Mouse (Mus musculus): ENCODE measurements around the gene Eif4g3. TPM values are rescaled to one million over a fixed set of nuclear protein-coding genes. Genes with fewer than 3 reads are reported as not detected.

The Eif4g3 gene
- polyA plus RNA-seq, 1 experiment from 2014 or later = 41.9 TPM

GRCm38 (mm10) chr4:138104967-138105366 is 112.1 kb downstream of the Eif4g3 start:
- 0 out of 2 replicates have a peak, but pooled peaks cover 3% of the 10 kb centered on the region for H3K4me1 ChIP-seq
- H3K27ac ChIP-seq (replicated peaks) = no peak overlapping the region
- WGBS = 95% methylated on average over 3 of the region's 3 CpGs
- no peak for DNase-seq (ENCODE audit: low spot score)
- H3K36me3 ChIP-seq (replicated peaks) = peaks cover 100% of the 10 kb centered on the region
- no peak overlapping the region for H3K4me3 ChIP-seq
- no peaks in the 10 kb centered on the region for H3K9me3 ChIP-seq
- no peaks in the 10 kb centered on the region for H3K27me3 ChIP-seq (replicated peaks; ENCODE audit: low read depth, poor library complexity, severe bottlenecking)

- WGBS = 91% methylated on average over 7 of the region's 7 CpGs
- Histone ChIP-seq H3K36me3 (replicated peaks) (peaks cover 97% of the 10 kb centered on the region), H3K4me1 (0 out of 2 replicates have a peak, but pooled peaks cover 5% of the 10 kb centered on the region), H3K27me3 (replicated peaks; ENCODE audit: low read depth, poor library complexity, severe bottlenecking) (no peaks in the 10 kb centered on the region), H3K9me3 (no peaks in the 10 kb centered on the region), H3K4me3 (no peak overlapping the region), H3K27ac (replicated peaks) (no peak overlapping the region)
- peak; percentile 42 for DNase-seq (ENCODE audit: low spot score)
These were observed 114.9 kb downstream of the Eif4g3 start for GRCm38 (mm10) chr4:138107441-138108409.

GRCm38 (mm10) chr4:138108541-138108940 is 115.7 kb downstream of the Eif4g3 start:
- Histone ChIP-seq H3K36me3 (replicated peaks) (peaks cover 96% of the 10 kb centered on the region), H3K27ac (replicated peaks) (no peak overlapping the region), H3K27me3 (replicated peaks; ENCODE audit: low read depth, poor library complexity, severe bottlenecking) (no peaks in the 10 kb centered on the region), H3K4me3 (no peak overlapping the region), H3K4me1 (0 out of 2 replicates have a peak, but pooled peaks cover 5% of the 10 kb centered on the region), H3K9me3 (no peaks in the 10 kb centered on the region)
- 80% methylated on average over 2 of the region's 2 CpGs for WGBS
- no peak for DNase-seq (ENCODE audit: low spot score)

GRCm38 (mm10) chr4:138109332-138109731 is 116.5 kb downstream of the Eif4g3 start:
- no peak overlapping the region for H3K27ac ChIP-seq (replicated peaks)
- peaks cover 96% of the 10 kb centered on the region for H3K36me3 ChIP-seq (replicated peaks)
- H3K4me1 ChIP-seq = 0 out of 2 replicates have a peak, but pooled peaks cover 5% of the 10 kb centered on the region
- no peak for DNase-seq (ENCODE audit: low spot score)
- no peak overlapping the region for H3K4me3 ChIP-seq
- WGBS = 58% methylated on average over 3 of the region's 3 CpGs
- H3K27me3 ChIP-seq (replicated peaks; ENCODE audit: low read depth, poor library complexity, severe bottlenecking) = no peaks in the 10 kb centered on the region
- no peaks in the 10 kb centered on the region for H3K9me3 ChIP-seq

- H3K4me3 ChIP-seq = no peak overlapping the region
- WGBS = 77% methylated on average over 5 of the region's 5 CpGs
- peaks cover 96% of the 10 kb centered on the region for H3K36me3 ChIP-seq (replicated peaks)
- no peak overlapping the region for H3K27ac ChIP-seq (replicated peaks)
- no peaks in the 10 kb centered on the region for H3K9me3 ChIP-seq
- H3K27me3 ChIP-seq (replicated peaks; ENCODE audit: low read depth, poor library complexity, severe bottlenecking) = no peaks in the 10 kb centered on the region
- 0 out of 2 replicates have a peak, but pooled peaks cover 5% of the 10 kb centered on the region for H3K4me1 ChIP-seq
- no peak for DNase-seq (ENCODE audit: low spot score)
These were observed 119.0 kb downstream of the Eif4g3 start for GRCm38 (mm10) chr4:138111858-138112257.

GRCm38 (mm10) chr4:138119740-138120139 is 126.9 kb downstream of the Eif4g3 start:
- H3K9me3 ChIP-seq = no peaks in the 10 kb centered on the region
- 72% methylated on average over 10 of the region's 10 CpGs for WGBS
- peaks cover 85% of the 10 kb centered on the region for H3K36me3 ChIP-seq (replicated peaks)
- no peak overlapping the region for H3K27ac ChIP-seq (replicated peaks)
- H3K27me3 ChIP-seq (replicated peaks; ENCODE audit: low read depth, poor library complexity, severe bottlenecking) = no peaks in the 10 kb centered on the region
- no peaks in the 10 kb centered on the region for H3K4me1 ChIP-seq
- no peak for DNase-seq (ENCODE audit: low spot score)
- no peak overlapping the region for H3K4me3 ChIP-seq

GRCm38 (mm10) chr4:138124046-138124445 is 131.2 kb downstream of the Eif4g3 start:
- no peak overlapping the region for H3K27ac ChIP-seq (replicated peaks)
- WGBS = 88% methylated on average over 7 of the region's 7 CpGs
- no peaks in the 10 kb centered on the region for H3K9me3 ChIP-seq
- H3K36me3 ChIP-seq (replicated peaks) = peaks cover 86% of the 10 kb centered on the region
- H3K4me3 ChIP-seq = no peak overlapping the region
- DNase-seq (ENCODE audit: low spot score) = no peak
- no peaks in the 10 kb centered on the region for H3K27me3 ChIP-seq (replicated peaks; ENCODE audit: low read depth, poor library complexity, severe bottlenecking)
- H3K4me1 ChIP-seq = no peaks in the 10 kb centered on the region

- H3K4me1 ChIP-seq = no peaks in the 10 kb centered on the region
- H3K36me3 ChIP-seq (replicated peaks) = peaks cover 93% of the 10 kb centered on the region
- no peak overlapping the region for H3K27ac ChIP-seq (replicated peaks)
- no peaks in the 10 kb centered on the region for H3K9me3 ChIP-seq
- 94% methylated on average over 5 of the region's 5 CpGs for WGBS
- H3K4me3 ChIP-seq = no peak overlapping the region
- DNase-seq (ENCODE audit: low spot score) = no peak
- H3K27me3 ChIP-seq (replicated peaks; ENCODE audit: low read depth, poor library complexity, severe bottlenecking) = no peaks in the 10 kb centered on the region
These were observed 134.5 kb downstream of the Eif4g3 start for GRCm38 (mm10) chr4:138127371-138127770.

GRCm38 (mm10) chr4:138127781-138128180 is 135.0 kb downstream of the Eif4g3 start:
- DNase-seq (ENCODE audit: low spot score) = no peak

GRCm38 (mm10) chr4:138130149-138130548 is 137.3 kb downstream of the Eif4g3 start:
- DNase-seq (ENCODE audit: low spot score) = no peak
- H3K4me1 ChIP-seq = no peaks in the 10 kb centered on the region
- 84% methylated on average over 2 of the region's 2 CpGs for WGBS
- H3K27me3 ChIP-seq (replicated peaks; ENCODE audit: low read depth, poor library complexity, severe bottlenecking) = no peaks in the 10 kb centered on the region
- peaks cover 96% of the 10 kb centered on the region for H3K36me3 ChIP-seq (replicated peaks)
- H3K9me3 ChIP-seq = no peaks in the 10 kb centered on the region
- no peak overlapping the region for H3K4me3 ChIP-seq
- no peak overlapping the region for H3K27ac ChIP-seq (replicated peaks)

More at GRCm38 (mm10) chr4:138127781-138128180, 135.0 kb downstream of the Eif4g3 start:
- Histone ChIP-seq H3K36me3 (replicated peaks) (peaks cover 96% of the 10 kb centered on the region), H3K27me3 (replicated peaks; ENCODE audit: low read depth, poor library complexity, severe bottlenecking) (no peaks in the 10 kb centered on the region), H3K4me3 (no peak overlapping the region), H3K9me3 (no peaks in the 10 kb centered on the region), H3K4me1 (no peaks in the 10 kb centered on the region), H3K27ac (replicated peaks) (no peak overlapping the region)
- WGBS = 90% methylated on average over 7 of the region's 7 CpGs

GRCm38 (mm10) chr4:138131226-138131625 is 138.4 kb downstream of the Eif4g3 start:
- H3K9me3 ChIP-seq = no peaks in the 10 kb centered on the region
- no peaks in the 10 kb centered on the region for H3K4me1 ChIP-seq
- peaks cover 96% of the 10 kb centered on the region for H3K36me3 ChIP-seq (replicated peaks)
- no peak overlapping the region for H3K27ac ChIP-seq (replicated peaks)
- no peaks in the 10 kb centered on the region for H3K27me3 ChIP-seq (replicated peaks; ENCODE audit: low read depth, poor library complexity, severe bottlenecking)
- DNase-seq (ENCODE audit: low spot score) = no peak
- H3K4me3 ChIP-seq = no peak overlapping the region
- 85% methylated on average over 9 of the region's 9 CpGs for WGBS

- H3K27ac ChIP-seq (replicated peaks) = no peak overlapping the region
These were observed 138.9 kb downstream of the Eif4g3 start for GRCm38 (mm10) chr4:138131716-138132115.

GRCm38 (mm10) chr4:138133360-138133759 is 140.5 kb downstream of the Eif4g3 start:
- Histone ChIP-seq H3K9me3 (no peaks in the 10 kb centered on the region), H3K27ac (replicated peaks) (no peak overlapping the region), H3K4me1 (no peaks in the 10 kb centered on the region), H3K27me3 (replicated peaks; ENCODE audit: low read depth, poor library complexity, severe bottlenecking) (no peaks in the 10 kb centered on the region), H3K4me3 (no peak overlapping the region), H3K36me3 (replicated peaks) (peaks cover 95% of the 10 kb centered on the region)
- 94% methylated on average over 9 of the region's 9 CpGs for WGBS
- DNase-seq (ENCODE audit: low spot score) = no peak

More at GRCm38 (mm10) chr4:138131716-138132115, 138.9 kb downstream of the Eif4g3 start:
- no peaks in the 10 kb centered on the region for H3K9me3 ChIP-seq
- no peaks in the 10 kb centered on the region for H3K27me3 ChIP-seq (replicated peaks; ENCODE audit: low read depth, poor library complexity, severe bottlenecking)
- 94% methylated on average over 3 of the region's 3 CpGs for WGBS
- no peak overlapping the region for H3K4me3 ChIP-seq
- no peak for DNase-seq (ENCODE audit: low spot score)
- H3K36me3 ChIP-seq (replicated peaks) = peaks cover 96% of the 10 kb centered on the region
- H3K4me1 ChIP-seq = no peaks in the 10 kb centered on the region

Measured in embryonic facial prominence, embryonic 10.5 days (tissue).